Mouse (Mus musculus) MEL (cell line): ENCODE data around the gene Slc13a4. TPM values are rescaled to one million over a fixed set of nuclear protein-coding genes. Genes with fewer than 3 reads are reported as not detected.

Experiments
- DNase-seq: peaks from one replicate; pipeline ENCODE4 v3.0.0; 2011; ENCODE audit warnings: low read depth, low spot score
- H3K27ac ChIP-seq: 2 replicates; pipeline ENCODE4 v1.5.1; 2012; ENCODE audit warnings: low read depth, mild to moderate bottlenecking, control low read depth, low read length, moderate library complexity; ENCODE audit not compliant: control insufficient read depth
- H3K27me3 ChIP-seq, 2 experiments: fragments of 150-350 bp in 1 of 2; sonication (generic) in 1 of 2; 2 replicates each; pipeline ENCODE4 v1.6.1; 2012; ENCODE audit warnings: low read length in 2 of 2, mild to moderate bottlenecking in 2 of 2, improper control_type of control experiment in 1 of 2, moderate library complexity in 1 of 2; ENCODE audit not compliant: insufficient read depth in 2 of 2, control insufficient read depth in 1 of 2
- H3K36me3 ChIP-seq, 2 experiments: 2 replicates each; pipeline ENCODE4 v1.6.1; 2012 to 2014; ENCODE audit warnings: low read length in 2 of 2, improper control_type of control experiment in 1 of 2, inconsistent platforms in 1 of 2, mild to moderate bottlenecking in 1 of 2; ENCODE audit not compliant: insufficient read depth in 2 of 2, control insufficient read depth in 1 of 2
- H3K4me1 ChIP-seq, 2 experiments: fragments of 150-350 bp in 1 of 2; sonication (generic) in 1 of 2; 2 replicates each; pipeline ENCODE4 v1.6.1; 2012; ENCODE audit warnings: low read length in 2 of 2, improper control_type of control experiment in 1 of 2, mild to moderate bottlenecking in 1 of 2; ENCODE audit not compliant: insufficient read depth in 2 of 2, control insufficient read depth in 1 of 2
- H3K4me3 ChIP-seq, 2 experiments: fragments of 150-350 bp in 1 of 2; sonication (generic) in 1 of 2; 2 replicates each; pipeline ENCODE4 v1.5.1; 2012; ENCODE audit warnings: low read depth in 2 of 2, low read length in 2 of 2, mild to moderate bottlenecking in 2 of 2, moderate library complexity in 2 of 2, control low read depth in 1 of 2, improper control_type of control experiment in 1 of 2; ENCODE audit not compliant: control insufficient read depth in 1 of 2, insufficient read depth in 1 of 2
- H3K79me2 ChIP-seq: 2 replicates; pipeline ENCODE4 v1.6.1; 2012; ENCODE audit warnings: mild to moderate bottlenecking, low read length, moderate library complexity; ENCODE audit not compliant: control insufficient read depth, poor library complexity, insufficient read depth
- H3K9ac ChIP-seq: 2 replicates; pipeline ENCODE4 v1.6.1; 2012; ENCODE audit warnings: low read depth, mild to moderate bottlenecking, control low read depth, low read length, moderate library complexity; ENCODE audit not compliant: control insufficient read depth, poor library complexity, severe bottlenecking
- H3K9me3 ChIP-seq: fragments of 150-350 bp; sonication (generic); replicated peaks from 2 replicates; pipeline ENCODE4 v1.6.1; 2012; ENCODE audit warnings: mild to moderate bottlenecking, low read length, improper control_type of control experiment, moderate library complexity; ENCODE audit not compliant: insufficient read depth
- CHD1 ChIP-seq: IDR thresholded peaks from 2 replicates; pipeline ENCODE4 v1.6.1; 2012; ENCODE audit warnings: low read depth, mild to moderate bottlenecking, inconsistent platforms, low read length, improper control_type of control experiment
- ELF1 ChIP-seq: IDR thresholded peaks from 2 replicates; pipeline ENCODE4 v1.6.1; 2014; ENCODE audit warnings: low read depth, mild to moderate bottlenecking, inconsistent platforms, low read length, improper control_type of control experiment, moderate library complexity
- ETS1 ChIP-seq: IDR thresholded peaks from 2 replicates; pipeline ENCODE4 v1.6.1; 2012; ENCODE audit warnings: low read depth, mild to moderate bottlenecking, inconsistent platforms, low read length, improper control_type of control experiment, moderate library complexity
- GABPA ChIP-seq: IDR thresholded peaks from 2 replicates; pipeline ENCODE4 v1.6.1; 2012; ENCODE audit warnings: low read depth, mild to moderate bottlenecking, inconsistent platforms, low read length, improper control_type of control experiment, moderate library complexity
- GATA1 ChIP-seq: IDR thresholded peaks from 2 replicates; pipeline ENCODE4 v1.6.1; 2011; ENCODE audit warnings: low read depth, low read length, improper control_type of control experiment
- JUND ChIP-seq: IDR thresholded peaks from 2 replicates; pipeline ENCODE4 v1.6.1; 2011; ENCODE audit warnings: low read depth, mild to moderate bottlenecking, improper control_type of control experiment, low read length
- MAFK ChIP-seq: IDR thresholded peaks from 2 replicates; pipeline ENCODE4 v1.6.1; 2011; ENCODE audit warnings: low read depth, mild to moderate bottlenecking, low read length, improper control_type of control experiment, borderline replicate concordance
- MAX ChIP-seq: IDR thresholded peaks from 2 replicates; pipeline ENCODE4 v1.6.1; 2011; ENCODE audit warnings: low read length, improper control_type of control experiment
- MAZ ChIP-seq: IDR thresholded peaks from 2 replicates; pipeline ENCODE4 v1.6.1; 2012; ENCODE audit warnings: low read depth, mild to moderate bottlenecking, inconsistent platforms, low read length, improper control_type of control experiment
- MEF2A ChIP-seq: IDR thresholded peaks from 2 replicates; pipeline ENCODE4 v1.6.1; 2014; ENCODE audit warnings: low read depth, mild to moderate bottlenecking, inconsistent platforms, low read length, improper control_type of control experiment; ENCODE audit not compliant: poor library complexity, insufficient replicate concordance, severe bottlenecking; ENCODE audit errors: extremely low read depth
- MXI1 ChIP-seq: IDR thresholded peaks from 2 replicates; pipeline ENCODE4 v1.6.1; 2011; ENCODE audit warnings: mild to moderate bottlenecking, low read depth, low read length, improper control_type of control experiment
- MYC ChIP-seq: IDR thresholded peaks from 2 replicates; pipeline ENCODE4 v1.6.1; 2011; ENCODE audit warnings: low read depth, mild to moderate bottlenecking, low read length, improper control_type of control experiment, moderate library complexity
- NELFE ChIP-seq: IDR thresholded peaks from 2 replicates; pipeline ENCODE4 v1.6.1; 2011; ENCODE audit warnings: low read depth, low read length, improper control_type of control experiment
- NRF1 ChIP-seq: IDR thresholded peaks from 2 replicates; pipeline ENCODE4 v1.6.1; 2014; ENCODE audit warnings: low read depth, mild to moderate bottlenecking, inconsistent platforms, low read length, improper control_type of control experiment, moderate library complexity; ENCODE audit not compliant: poor library complexity, insufficient read depth, severe bottlenecking
- RAD21 ChIP-seq: IDR thresholded peaks from 2 replicates; pipeline ENCODE4 v1.6.1; 2011; ENCODE audit warnings: mild to moderate bottlenecking, low read depth, low read length, improper control_type of control experiment
- RCOR1 ChIP-seq: IDR thresholded peaks from 2 replicates; pipeline ENCODE4 v1.6.1; 2012; ENCODE audit warnings: low read depth, mild to moderate bottlenecking, inconsistent platforms, low read length, improper control_type of control experiment
- SIN3A ChIP-seq: IDR thresholded peaks from 2 replicates; pipeline ENCODE4 v1.6.1; 2012; ENCODE audit warnings: low read length, improper control_type of control experiment, inconsistent platforms
- SMC3 ChIP-seq: IDR thresholded peaks from 2 replicates; pipeline ENCODE4 v1.6.1; 2011; ENCODE audit warnings: low read depth, low read length, improper control_type of control experiment
- TCF12 ChIP-seq: IDR thresholded peaks from 2 replicates; pipeline ENCODE4 v1.6.1; 2014; ENCODE audit warnings: low read depth, mild to moderate bottlenecking, inconsistent platforms, low read length, improper control_type of control experiment, moderate library complexity
- UBTF ChIP-seq: IDR thresholded peaks from 2 replicates; pipeline ENCODE4 v1.6.1; 2012; ENCODE audit warnings: low read depth, mild to moderate bottlenecking, inconsistent platforms, low read length, improper control_type of control experiment, moderate library complexity, borderline replicate concordance; ENCODE audit not compliant: insufficient read depth
- USF1 ChIP-seq: IDR thresholded peaks from 2 replicates; pipeline ENCODE4 v1.6.1; 2014; ENCODE audit warnings: low read depth, mild to moderate bottlenecking, inconsistent platforms, low read length, improper control_type of control experiment, moderate library complexity
- USF2 ChIP-seq, 2 experiments: IDR thresholded peaks; 2 replicates each; pipeline ENCODE4 v1.6.1; 2011 to 2012; ENCODE audit warnings: improper control_type of control experiment in 2 of 2, low read length in 2 of 2, borderline replicate concordance in 1 of 2, inconsistent platforms in 1 of 2, low read depth in 1 of 2, mild to moderate bottlenecking in 1 of 2; ENCODE audit not compliant: insufficient read depth in 1 of 2
- ZC3H11A ChIP-seq: IDR thresholded peaks from 2 replicates; pipeline ENCODE4 v1.6.1; 2012; ENCODE audit warnings: low read depth, mild to moderate bottlenecking, inconsistent platforms, low read length, improper control_type of control experiment
- ZKSCAN1 ChIP-seq: IDR thresholded peaks from 2 replicates; pipeline ENCODE4 v1.6.1; 2012; ENCODE audit warnings: low read depth, mild to moderate bottlenecking, inconsistent platforms, low read length, improper control_type of control experiment, moderate library complexity
- ZNF384 ChIP-seq: IDR thresholded peaks from 2 replicates; pipeline ENCODE4 v1.6.1; 2012; ENCODE audit warnings: low read depth, mild to moderate bottlenecking, inconsistent platforms, low read length, improper control_type of control experiment
- polyA plus RNA-seq, 2 experiments: library from polyadenylated mRNA; stranded (reverse) in 1 of 2; unstranded in 1 of 2; fragments of >175 nt in 1 of 2; fragments of >200 nt in 1 of 2; gene quantifications; 2 replicates each; pipeline versions ENCODE4 v1.2.1 to v1.2.4; 2012; ENCODE audit warnings: low replicate concordance in 2 of 2, low read depth in 1 of 2; ENCODE audit not compliant: insufficient read length in 2 of 2, insufficient read depth in 1 of 2, missing spikeins in 1 of 2
- total RNA-seq: library from RNA; depleted of rRNA; stranded (reverse); fragments of 300-350 nt; gene quantifications from 2 replicates; pipeline ENCODE4 v1.2.3, GENCODE M21; 2012

The Slc13a4 gene
- total and polyA plus RNA-seq, 3 experiments: 0.14 TPM; not detected in 2

DNA sequence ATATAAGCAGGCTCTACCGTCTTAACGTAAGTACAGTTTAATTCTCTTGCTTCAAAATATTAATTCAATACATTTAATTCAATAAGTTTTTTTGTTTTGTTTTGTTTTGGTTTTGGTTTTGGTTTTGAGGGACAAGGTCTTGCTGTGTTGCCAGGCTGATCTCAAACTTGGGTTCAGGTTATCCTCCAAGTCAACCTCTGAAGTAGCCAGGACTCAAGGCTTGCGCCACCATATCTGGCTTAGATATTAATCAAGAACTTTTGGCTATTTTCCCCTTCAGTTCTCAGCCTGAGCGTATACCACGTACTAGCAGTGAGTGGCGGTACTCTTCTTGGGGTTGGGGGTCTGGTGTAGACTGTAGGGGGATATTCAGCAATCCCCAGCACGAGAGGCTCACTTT, 5.3 kb downstream of the Slc13a4 start:
- Histone ChIP-seq H3K9ac (no peak overlapping the region), H3K4me3 (no peak overlapping the region), H3K9me3 (no peaks in the 10 kb centered on the region), H3K27me3 (peaks cover 0 to 2% of the 10 kb centered on the region in 2 experiments; a peak in 3 of 4 replicates), H3K79me2 (no peaks in the 10 kb centered on the region), H3K4me1 (no peaks in the 10 kb centered on the region; a peak in 1 of 4 replicates), H3K27ac (no peak overlapping the region), H3K36me3 (no peaks in the 10 kb centered on the region)
- TF ChIP-seq MXI1 (no peak), NRF1 (no peak), MAX (no peak), SMC3 (no peak), TCF12 (no peak), USF2 (IDR thresholded peaks at IDR 0.05; ENCODE audit: borderline replicate concordance in 1 of 2, insufficient read depth in 1 of 2, low read depth in 1 of 2, low read length in 2 of 2) (no peak), ETS1 (no peak), JUND (no peak), ZNF384 (no peak), SIN3A (no peak), UBTF (no peak), MAFK (no peak)
- no peak for DNase-seq

DNA sequence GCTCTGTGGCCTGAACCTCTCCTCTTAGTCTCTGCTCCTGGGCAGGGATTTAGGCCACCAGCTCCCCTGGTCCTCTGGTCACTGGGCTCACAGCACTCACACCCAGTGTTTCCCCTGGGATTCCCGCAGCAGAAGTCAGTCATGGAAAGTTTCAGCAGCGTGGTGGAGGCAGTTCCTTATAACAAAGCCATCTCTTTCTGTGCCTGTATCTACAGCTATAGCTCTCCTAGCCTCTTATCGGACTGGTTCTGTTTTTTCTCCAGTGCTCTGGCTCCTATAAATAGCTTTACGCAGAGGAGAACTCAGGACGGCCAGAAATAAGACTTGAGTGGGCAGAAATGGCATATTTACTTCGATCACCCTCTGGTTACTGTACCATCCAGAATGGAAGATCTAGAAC, 9.6 kb downstream of the Slc13a4 start:
- Histone ChIP-seq H3K9ac (no peak overlapping the region), H3K27ac (no peak overlapping the region), H3K79me2 (no peaks in the 10 kb centered on the region), H3K4me3 (no peak overlapping the region), H3K27me3 (peaks cover 0 to under 1% of the 10 kb centered on the region in 2 experiments; a peak in 2 of 4 replicates), H3K4me1 (no peaks in the 10 kb centered on the region; a peak in 1 of 4 replicates), H3K9me3 (no peaks in the 10 kb centered on the region), H3K36me3 (no peaks in the 10 kb centered on the region)
- DNase-seq: peak; percentile 4
- TF ChIP-seq JUND: no peak
- no peak for TF ChIP-seq ELF1
- no peak for TF ChIP-seq RAD21
- TF ChIP-seq SMC3: no peak
- no peak for TF ChIP-seq GATA1
- no peak for TF ChIP-seq MAZ
- no peak for TF ChIP-seq MEF2A
- no peak for TF ChIP-seq MXI1
- TF ChIP-seq ZKSCAN1: no peak
- TF ChIP-seq ZNF384: no peak
- no peak for TF ChIP-seq ZC3H11A
- no peak for TF ChIP-seq MYC
- TF ChIP-seq TCF12: no peak
- no peak for TF ChIP-seq GABPA
- no peak for TF ChIP-seq RCOR1
- no peak for TF ChIP-seq SIN3A
- no peak for TF ChIP-seq MAFK
- TF ChIP-seq USF1: no peak
- no peak for TF ChIP-seq NELFE
- TF ChIP-seq CHD1: no peak
